Mouse (Mus musculus): ENCODE measurements around the gene Cnppd1.

Gene Cnppd1

DNA sequence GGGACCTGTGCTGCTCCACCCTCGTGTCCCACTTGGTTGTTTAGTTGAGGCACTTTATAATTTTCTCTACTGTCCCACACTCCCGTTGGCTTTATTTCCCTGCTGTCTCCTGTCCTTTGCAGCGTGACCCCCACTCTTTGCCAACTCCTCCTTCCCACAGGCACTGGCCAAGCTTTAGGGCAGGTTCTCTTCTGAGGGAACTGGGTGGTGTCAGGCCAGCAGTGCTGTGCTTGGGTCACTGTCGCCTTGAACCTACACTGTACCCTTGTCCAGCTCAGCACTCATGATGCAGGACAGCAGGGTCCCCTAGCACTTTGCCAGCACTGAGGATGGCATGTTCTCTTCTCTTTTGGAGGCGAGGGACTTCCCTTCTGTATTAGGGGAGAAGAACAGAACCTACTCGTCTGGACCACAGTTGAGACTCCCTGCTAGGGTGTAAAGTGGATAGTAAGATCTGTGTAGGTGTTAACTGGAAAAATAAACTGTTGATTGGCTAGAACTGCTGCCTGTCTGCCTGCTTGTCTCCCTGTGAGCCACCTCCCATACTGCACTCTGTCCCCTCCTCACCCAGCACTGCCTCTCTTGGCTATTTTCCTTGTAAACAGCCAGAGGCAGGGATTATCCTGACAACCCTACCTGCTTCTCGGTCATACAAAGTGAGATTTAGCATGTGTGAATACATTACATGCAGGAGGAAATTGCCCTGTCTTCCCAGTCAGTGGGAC lies 5.1 kb upstream of the Cnppd1 start:
- DNase-seq (ENCODE audit: low spot score) = no peak

DNA sequence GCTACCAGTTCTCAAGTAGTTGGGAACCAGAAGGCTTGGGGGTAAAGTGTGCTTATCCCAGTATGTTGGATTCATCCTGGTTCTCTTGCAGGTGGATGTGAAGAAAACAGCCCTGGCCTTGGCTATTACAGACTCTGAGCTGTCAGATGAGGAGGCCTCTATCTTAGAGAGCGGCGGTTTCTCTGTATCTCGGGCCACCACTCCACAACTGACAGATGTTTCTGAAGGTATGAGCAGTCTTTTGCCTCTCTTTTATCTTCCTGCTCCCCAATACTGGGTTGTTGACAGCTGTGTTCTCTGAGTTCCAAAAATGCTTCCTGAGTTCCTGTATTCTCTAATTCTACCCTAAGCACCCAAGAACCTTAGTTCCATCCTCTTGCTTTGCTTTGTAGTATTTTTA lies 3.1 kb upstream of the Cnppd1 start:
- DNase-seq (ENCODE audit: low spot score) = no peak

DNA sequence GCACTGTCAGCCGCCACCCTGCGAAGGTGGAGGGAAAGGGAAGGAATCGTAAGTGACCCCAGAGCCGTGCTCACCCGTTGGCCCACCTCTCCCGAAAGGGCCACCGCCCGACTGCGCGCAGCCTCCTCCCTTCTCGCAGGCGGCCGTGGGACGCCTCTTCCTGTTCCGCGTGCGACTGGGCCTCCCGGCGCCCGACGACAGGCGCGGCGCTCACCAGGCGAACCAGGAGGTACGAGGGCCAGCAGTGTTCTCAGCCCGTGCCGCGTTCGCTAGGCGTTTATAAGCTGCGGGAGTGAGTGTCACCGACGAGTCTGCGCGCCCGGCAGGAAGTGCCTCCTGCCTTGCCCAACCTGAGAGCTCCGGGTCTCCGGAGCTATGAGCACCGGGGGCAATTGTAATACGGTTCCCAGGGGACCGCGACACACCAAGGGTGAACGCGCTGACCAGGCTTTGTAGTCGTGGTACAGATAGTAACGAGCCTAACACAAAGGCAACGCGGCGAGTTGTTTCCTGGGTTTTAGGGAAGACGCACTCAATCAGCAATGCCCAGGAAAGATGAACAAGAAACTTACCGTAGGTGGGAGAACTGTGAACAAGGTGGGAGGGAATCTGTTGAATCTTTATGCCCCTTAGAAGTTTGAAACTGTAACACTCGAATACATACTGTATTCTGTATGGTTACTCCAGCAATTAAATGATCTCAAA lies 873 bp downstream of the Cnppd1 start:
- DNase-seq (ENCODE audit: low spot score) = peak; percentile 36

DNA sequence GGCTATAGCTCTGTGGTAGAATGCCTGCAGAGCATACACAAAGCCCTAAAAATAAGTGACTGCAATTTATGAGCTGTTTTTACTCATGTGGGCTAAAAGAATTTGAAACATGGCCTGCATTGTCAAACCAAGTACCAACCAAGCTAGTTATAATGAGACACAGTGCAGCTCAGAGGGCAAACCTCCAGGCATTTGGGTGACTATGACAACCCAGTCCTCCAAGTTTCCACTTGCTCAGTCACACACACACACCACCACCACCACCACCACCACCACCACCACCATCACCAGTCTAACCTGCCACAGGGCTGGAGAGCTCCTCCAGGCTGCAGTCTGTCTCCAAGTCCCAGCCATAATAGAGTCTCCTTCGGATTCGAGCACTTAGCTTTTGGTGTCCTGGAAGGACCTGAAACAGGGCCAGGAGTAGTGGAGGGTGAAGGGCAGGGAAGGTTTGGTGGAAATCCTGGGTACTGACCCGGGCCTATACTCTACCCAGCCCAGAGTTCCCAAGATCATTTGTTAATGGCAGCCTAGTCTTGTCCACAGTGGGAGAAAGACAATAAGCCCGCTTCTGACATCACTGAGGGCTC lies 1.8 kb downstream of the Cnppd1 start:
- DNase-seq (ENCODE audit: low spot score) = no peak

DNA sequence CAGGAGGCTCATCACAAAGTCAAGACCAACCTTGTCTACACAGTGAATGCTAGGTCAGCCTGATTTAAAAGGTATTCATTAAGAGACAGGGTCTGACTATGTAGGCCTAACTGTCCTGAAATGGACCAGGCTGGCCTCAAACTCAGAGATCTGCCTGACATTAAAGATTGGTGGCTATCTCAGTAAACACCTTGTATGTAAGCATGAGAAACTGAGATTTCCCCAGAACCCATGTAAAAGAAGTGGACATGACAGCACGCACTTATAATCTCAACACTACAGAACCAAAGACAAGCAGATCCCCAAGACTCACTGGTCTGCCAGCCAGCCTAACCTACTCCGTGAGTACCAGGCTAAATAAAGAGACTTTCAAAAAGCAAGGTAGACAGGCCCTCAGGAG lies 4.1 kb downstream of the Cnppd1 start:
- no peak for DNase-seq (ENCODE audit: low spot score)

DNA sequence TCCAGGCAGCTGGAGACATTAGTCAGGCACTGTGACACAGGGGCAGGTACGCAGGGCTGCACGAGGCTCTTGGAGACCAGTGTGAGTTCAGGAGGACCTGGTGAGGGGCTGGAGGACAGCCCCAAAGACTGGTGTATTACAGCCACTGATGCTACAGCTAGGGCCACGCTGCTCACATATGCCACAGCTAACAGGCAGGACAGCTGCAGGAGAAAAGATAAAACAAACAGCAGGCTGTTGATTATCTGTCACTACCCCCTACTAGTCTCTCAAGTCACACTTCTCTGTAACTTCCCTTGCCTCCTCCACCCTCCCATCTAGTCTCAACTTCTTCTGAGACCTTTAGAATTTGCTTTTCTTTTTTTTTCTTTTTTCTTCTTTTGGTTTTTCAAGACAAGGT lies 5.8 kb downstream of the Cnppd1 start:
- no peak for DNase-seq (ENCODE audit: low spot score)

DNA sequence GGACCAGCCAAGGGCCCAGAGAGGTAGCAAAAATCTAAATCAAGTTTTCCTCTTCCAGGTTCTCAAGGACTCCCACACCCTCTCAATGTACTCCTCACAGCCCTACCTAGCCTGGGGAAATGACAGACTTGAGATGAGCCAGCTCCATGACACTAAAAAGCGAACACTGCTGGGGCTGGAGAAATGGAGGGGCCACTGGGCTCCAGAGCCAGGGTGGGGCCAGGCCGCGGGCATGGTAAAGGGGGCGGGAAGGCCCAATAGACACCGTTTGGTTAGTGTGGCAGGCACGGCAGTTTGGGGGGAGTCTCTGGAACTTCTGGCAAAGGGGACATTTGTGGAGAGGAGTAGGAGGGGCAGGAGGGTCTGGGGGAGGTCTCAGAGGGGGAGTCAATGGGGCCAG lies 6.2 kb downstream of the Cnppd1 start:
- no peak for DNase-seq (ENCODE audit: low spot score)

DNA sequence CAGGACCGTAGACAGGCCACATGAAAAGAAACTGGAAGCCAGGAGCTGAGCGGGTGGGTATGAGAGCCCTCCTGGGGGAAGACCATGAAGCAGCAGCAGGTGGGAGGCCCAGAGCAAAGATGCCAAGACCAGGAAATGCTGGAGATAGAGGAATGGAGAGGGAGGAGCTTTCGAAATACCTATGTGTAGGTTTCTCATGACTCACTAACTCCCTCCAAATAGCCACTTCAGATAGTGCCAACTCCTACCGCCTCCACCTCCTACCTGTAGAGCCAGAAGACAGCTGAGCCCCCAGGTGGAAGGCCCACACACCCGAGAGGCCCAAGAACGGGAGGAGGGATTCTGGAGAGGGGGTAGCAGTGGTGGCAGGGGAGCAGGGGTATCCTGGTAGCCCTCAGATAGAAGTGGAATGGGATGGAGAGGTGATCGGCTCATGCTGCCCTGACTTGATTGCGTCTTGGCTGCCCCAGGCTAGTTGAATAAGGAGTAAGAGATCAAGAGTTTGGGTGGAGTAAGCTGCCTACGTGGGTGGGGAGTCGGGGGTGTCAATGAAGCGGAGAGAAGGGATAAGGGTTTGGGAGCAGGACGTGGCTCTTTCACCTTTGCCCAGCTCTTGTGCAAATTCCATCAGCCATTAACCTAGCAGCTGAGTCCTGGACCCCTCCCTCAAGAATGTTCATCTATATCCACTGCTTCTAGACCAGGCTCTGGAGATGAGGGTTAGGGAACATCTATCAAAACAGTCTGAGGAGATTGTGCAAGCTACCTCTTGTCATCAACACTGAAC lies 8.9 kb downstream of the Cnppd1 start, which contains the start of gene Slc23a3:
Gene Slc23a3, minus strand, starts transcription at position 470 of the 787 bp plus-strand sequence.
- DNase-seq (ENCODE audit: low spot score) = no peak

DNA sequence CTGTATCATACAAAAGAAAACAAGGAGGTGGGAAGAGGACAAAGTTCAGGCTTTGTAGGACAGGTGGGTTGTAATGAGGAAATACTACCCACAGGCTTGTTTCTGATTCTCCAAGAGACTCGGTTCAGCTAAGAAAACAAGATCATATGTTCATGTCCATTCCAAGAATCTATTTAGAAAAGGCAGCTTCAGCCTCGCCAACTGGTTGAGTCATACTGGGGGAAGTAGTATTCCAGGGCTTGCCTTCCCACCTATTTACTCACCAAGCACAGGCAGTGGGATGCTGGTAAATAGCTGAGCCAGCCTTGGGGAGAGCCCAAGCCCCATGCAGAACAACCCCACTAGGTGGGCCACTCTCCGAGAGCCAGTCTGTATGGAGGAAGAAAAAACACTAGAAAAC lies 13.9 kb downstream of the Cnppd1 start:
- no peak for DNase-seq (ENCODE audit: low spot score)

DNA sequence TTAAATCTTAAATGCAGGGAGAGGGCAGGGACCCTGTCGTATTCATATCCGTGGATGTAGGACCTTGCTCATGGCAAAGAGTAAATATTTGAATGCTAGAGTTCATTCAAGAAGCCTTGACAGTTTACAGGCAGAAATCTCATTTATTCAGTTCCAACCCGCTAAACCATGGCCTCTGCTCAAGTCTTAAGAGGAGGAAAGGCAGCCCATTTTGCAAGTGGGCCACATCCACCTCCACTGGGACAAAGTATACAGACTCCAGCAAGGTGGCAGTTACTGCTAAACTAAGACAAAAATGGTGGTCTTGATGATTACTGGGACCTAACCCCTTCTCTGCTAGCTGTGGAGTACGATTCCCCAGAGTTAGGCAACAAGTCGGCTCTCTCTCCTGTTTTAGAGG lies 17.1 kb downstream of the Cnppd1 start:
- DNase-seq (ENCODE audit: low spot score) = no peak

DNA sequence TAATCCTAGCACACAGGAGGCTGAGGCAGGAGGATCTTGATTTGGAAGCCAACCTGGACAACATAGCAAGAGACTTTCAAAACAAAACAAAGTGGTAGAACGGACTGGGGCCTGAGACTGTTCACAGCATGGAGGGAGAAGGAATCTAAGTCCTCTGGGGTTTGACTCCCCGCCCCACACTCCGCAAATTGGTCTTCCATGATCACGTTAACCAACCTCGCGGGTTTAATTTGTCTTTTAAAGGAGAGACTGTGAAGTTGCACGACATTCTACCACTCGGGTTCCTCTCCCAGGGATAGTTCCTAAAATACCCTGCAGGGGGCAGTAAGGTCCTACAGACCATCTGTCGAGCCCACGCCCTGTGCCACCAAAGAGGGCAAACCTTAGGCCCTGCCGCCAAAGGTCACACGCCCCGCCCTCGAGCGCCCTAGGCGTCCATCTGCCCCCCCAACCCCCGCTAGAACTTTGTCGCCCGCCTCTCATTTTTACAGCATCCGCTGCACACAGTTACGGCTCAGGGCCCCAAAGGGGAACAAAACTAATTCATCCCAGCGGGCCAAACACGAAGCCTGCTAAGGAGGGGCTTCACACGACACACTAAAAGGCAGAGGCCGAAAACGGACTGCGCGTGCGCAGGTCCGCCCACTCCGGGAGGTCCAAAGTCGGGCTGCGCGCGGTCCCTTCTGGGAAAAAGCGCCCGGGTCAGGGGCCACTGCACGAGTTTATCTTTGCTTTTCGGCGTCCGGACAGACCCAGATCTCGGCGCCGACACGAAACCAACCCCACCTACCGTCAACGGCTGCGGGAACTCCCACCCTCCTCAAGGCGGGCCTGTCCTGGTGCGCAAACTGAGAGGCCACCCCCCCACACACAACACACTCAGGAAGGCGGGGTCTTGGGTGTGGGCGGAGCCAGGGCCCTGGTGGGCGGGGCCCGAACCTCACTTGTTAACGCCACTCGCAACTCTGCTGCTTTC lies 17.9 kb downstream of the Cnppd1 start, which contains the start of gene Nhej1:
Gene Nhej1, minus strand, starts transcription at position 855 of the 976 bp plus-strand sequence.
- peak; percentile 85 for DNase-seq (ENCODE audit: low spot score)

DNA sequence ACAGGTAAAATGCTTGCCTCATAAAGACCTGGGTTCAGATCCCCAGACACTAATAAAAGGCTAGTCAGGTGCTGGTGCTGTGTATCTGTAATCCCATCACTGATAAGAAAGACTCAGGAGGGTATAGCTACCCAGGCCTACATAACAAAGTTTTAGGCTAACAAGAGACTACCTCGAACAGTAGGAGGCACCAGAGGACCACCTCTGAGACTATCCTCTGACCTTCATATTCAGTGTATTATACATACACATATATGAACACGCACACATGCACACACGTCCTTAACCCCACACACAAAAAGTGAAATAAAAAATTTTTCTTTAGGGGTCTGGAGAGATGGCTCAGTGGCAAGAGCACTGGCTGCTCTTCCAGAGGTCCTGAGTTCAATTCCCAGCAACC lies 20.3 kb downstream of the Cnppd1 start:
- no peak for DNase-seq (ENCODE audit: low spot score)

Measured in left cerebral cortex, adult 11 months (tissue).